Comparison of ENCODE assay signal across 18 mouse cellular contexts in genomic region chr10:46194143-46194542, GRCm38 (mm10).
"Had no signal": no experiment of that assay in that cellular context is flagged by ENCODE, and none has a peak within 500 bp of the region (broad histone marks: within the 10 kb centered on the region; RNA-seq: fewer than 3 reads in every experiment).

No protein-coding gene starts in this region.

- H3K4me1 ChIP-seq: liver, embryonic 13.5 days; midbrain, embryonic 12.5 days; midbrain, embryonic 15.5 days; neural tube, embryonic 12.5 days; neural tube, embryonic 15.5 days had no signal

- ATAC-seq: midbrain, embryonic 15.5 days had no signal

- H3K9me3 ChIP-seq: liver, embryonic 13.5 days; midbrain, embryonic 12.5 days; midbrain, embryonic 15.5 days; neural tube, embryonic 12.5 days; neural tube, embryonic 15.5 days had no signal

- H3K27ac ChIP-seq: kidney, postnatal 0 days; layer of hippocampus, adult 2 months; liver, embryonic 13.5 days; macrophage; midbrain, embryonic 12.5 days; midbrain, embryonic 15.5 days; neural tube, embryonic 12.5 days; neural tube, embryonic 15.5 days; stomach, postnatal 0 days had no signal

- H3K36me3 ChIP-seq: liver, embryonic 13.5 days; midbrain, embryonic 12.5 days; midbrain, embryonic 15.5 days; neural tube, embryonic 12.5 days; neural tube, embryonic 15.5 days had no signal

- H3K4me2 ChIP-seq: liver, embryonic 13.5 days; midbrain, embryonic 12.5 days; midbrain, embryonic 15.5 days; neural tube, embryonic 12.5 days; neural tube, embryonic 15.5 days had no signal

- H3K27me3 ChIP-seq: liver, embryonic 13.5 days; midbrain, embryonic 12.5 days; midbrain, embryonic 15.5 days; neural tube, embryonic 12.5 days; neural tube, embryonic 15.5 days had no signal

- H3K4me3 ChIP-seq: layer of hippocampus, adult 2 months; liver, embryonic 13.5 days; midbrain, embryonic 12.5 days; midbrain, embryonic 15.5 days; neural tube, embryonic 12.5 days; neural tube, embryonic 15.5 days had no signal

- H3K9ac ChIP-seq: liver, embryonic 13.5 days; midbrain, embryonic 12.5 days; midbrain, embryonic 15.5 days; neural tube, embryonic 12.5 days; neural tube, embryonic 15.5 days had no signal

- DNase-seq: kidney, postnatal 25 days; layer of hippocampus, adult 9-11 months; liver, embryonic 13.5 days; lung, adult 2 months; right cerebral cortex, adult 18-20 months; right cerebral cortex, postnatal 14 days; right cerebral cortex, postnatal 4 days; thymus, adult 2 months; thymus, postnatal 14 days; thymus, postnatal 4 days had no signal
